Mouse (Mus musculus) thymus, postnatal 4 days (tissue): ENCODE data around the gene Fam189a1.

Experiments
- DNase-seq: peaks from one replicate; pipeline ENCODE4 v3.0.0; 2021

The Fam189a1 gene

GRCm38 (mm10) chr7:64880415-64880814 is 276.0 kb downstream of the Fam189a1 start:
- DNase-seq = no peak

- DNase-seq = no peak
Measured at GRCm38 (mm10) chr7:64874941-64875340, 281.4 kb downstream of the Fam189a1 start.

- peak; percentile 24 for DNase-seq
Measured at GRCm38 (mm10) chr7:64873266-64873665, 283.1 kb downstream of the Fam189a1 start.

- peak; percentile 99 for DNase-seq
Measured at GRCm38 (mm10) chr7:64872743-64873241, 283.6 kb downstream of the Fam189a1 start, which contains the start of gene Nsmce3. TSS of gene Nsmce3 (minus strand) at chr7:64872997.

GRCm38 (mm10) chr7:64871987-64872742 is 284.2 kb downstream of the Fam189a1 start:
- no peak for DNase-seq

GRCm38 (mm10) chr7:64869549-64870065 is 286.8 kb downstream of the Fam189a1 start:
- DNase-seq = no peak

- no peak for DNase-seq
Measured at GRCm38 (mm10) chr7:64863538-64863937, 292.8 kb downstream of the Fam189a1 start.

GRCm38 (mm10) chr7:64862978-64863377 is 293.4 kb downstream of the Fam189a1 start:
- DNase-seq = no peak

- no peak for DNase-seq
Measured at GRCm38 (mm10) chr7:64856526-64857082, 299.8 kb downstream of the Fam189a1 start.

- no peak for DNase-seq
Measured at GRCm38 (mm10) chr7:64855976-64856375, 300.4 kb downstream of the Fam189a1 start.

GRCm38 (mm10) chr7:64855389-64855927 is 300.9 kb downstream of the Fam189a1 start:
- DNase-seq = no peak

GRCm38 (mm10) chr7:64850791-64851190 is 305.6 kb downstream of the Fam189a1 start:
- DNase-seq = peak; percentile 71

GRCm38 (mm10) chr7:64847366-64847899 is 308.9 kb downstream of the Fam189a1 start:
- no peak for DNase-seq

GRCm38 (mm10) chr7:64846061-64846460 is 310.3 kb downstream of the Fam189a1 start:
- no peak for DNase-seq

GRCm38 (mm10) chr7:64840946-64841659 is 315.3 kb downstream of the Fam189a1 start:
- DNase-seq = no peak

- DNase-seq = no peak
Measured at GRCm38 (mm10) chr7:64840576-64840895, 315.8 kb downstream of the Fam189a1 start.

- peak; percentile 50 for DNase-seq
Measured at GRCm38 (mm10) chr7:64839801-64840575, 316.4 kb downstream of the Fam189a1 start.

- no peak for DNase-seq
Measured at GRCm38 (mm10) chr7:64839281-64839680, 317.1 kb downstream of the Fam189a1 start.

- DNase-seq = no peak
Measured at GRCm38 (mm10) chr7:64830214-64830995, 326.0 kb downstream of the Fam189a1 start.

- no peak for DNase-seq
Measured at GRCm38 (mm10) chr7:64821081-64821480, 335.3 kb downstream of the Fam189a1 start.

GRCm38 (mm10) chr7:64819683-64820082 is 336.7 kb downstream of the Fam189a1 start:
- no peak for DNase-seq
